Mouse (Mus musculus) small intestine, adult 2 months (tissue): ENCODE measurements around the gene Rdh12. TPM values are rescaled to one million over a fixed set of nuclear protein-coding genes. Genes with fewer than 3 reads are reported as not detected.
"Not testable (repeated sequence)": the region's sequence is repeated elsewhere in the genome, so short reads cannot be mapped to it uniquely, and the experiment has no call there.

Experiments used
- H3K27ac ChIP-seq: fragments of 200-500 bp; 2 replicates; pipeline ENCODE4 v1.5.1; 2012; ENCODE audit warnings: low read depth, low read length, control low read depth, inconsistent platforms; ENCODE audit not compliant: insufficient read depth
- H3K27me3 ChIP-seq: fragments of 200-500 bp; 2 replicates; pipeline ENCODE4 v1.6.1; 2012; ENCODE audit warnings: mild to moderate bottlenecking, moderate library complexity, low read length, inconsistent platforms; ENCODE audit not compliant: control insufficient read depth, insufficient read depth
- H3K36me3 ChIP-seq: fragments of 200-500 bp; 2 replicates; pipeline ENCODE4 v1.6.1; 2012; ENCODE audit warnings: mild to moderate bottlenecking, low read length, control low read depth, inconsistent platforms; ENCODE audit not compliant: control insufficient read depth, insufficient read depth
- H3K4me1 ChIP-seq: fragments of 200-500 bp; 2 replicates; pipeline ENCODE4 v1.6.1; 2012; ENCODE audit warnings: low read length, inconsistent platforms, mixed read lengths; ENCODE audit not compliant: control insufficient read depth, insufficient read depth, insufficient read length
- H3K4me3 ChIP-seq: fragments of 200-500 bp; 2 replicates; pipeline ENCODE4 v1.5.1; 2012; ENCODE audit warnings: low read depth, mild to moderate bottlenecking, control low read depth, inconsistent platforms, low read length, moderate library complexity
- CTCF ChIP-seq: fragments of 200-500 bp; IDR thresholded peaks from 2 replicates; pipeline ENCODE4 v1.5.1; 2012; ENCODE audit warnings: low read depth, mild to moderate bottlenecking, control low read depth, inconsistent platforms, low read length, moderate library complexity, mixed read lengths; ENCODE audit not compliant: insufficient replicate concordance, insufficient read length; ENCODE audit errors: extremely low read depth
- POLR2A ChIP-seq: fragments of 200-500 bp; IDR thresholded peaks from 2 replicates; pipeline ENCODE4 v1.6.1; 2012; ENCODE audit warnings: low read depth, mild to moderate bottlenecking, control low read depth, inconsistent platforms, low read length, moderate library complexity
- WGBS: fragments of 180-500 bp; shearing (Covaris S2); methylation state at CpG from one replicate; pipeline ENCODE4 v1.1.7; 2018; 5-methylcytosine and 5-hydroxymethylcytosine counted together
- polyA plus RNA-seq: library from polyadenylated mRNA; depleted of rRNA; stranded (reverse); fragments of >200 nt; gene quantifications from 2 replicates; pipeline ENCODE4 v1.2.3, GENCODE M21; 2012

Gene Rdh12
- polyA plus RNA-seq, 1 experiment = 0.47 TPM

GRCm38 (mm10) chr12:79173721-79174120 is 35.0 kb upstream of the Rdh12 start:
- H3K27me3 ChIP-seq = no peaks in the 10 kb centered on the region
- WGBS = 30% methylated on average over 5 of the region's 5 CpGs
- peaks cover 2% of the 10 kb centered on the region for H3K4me1 ChIP-seq
- H3K27ac ChIP-seq = 0 out of 2 replicates have a peak overlapping the region, but pooled peaks have one; percentile 58
- TF ChIP-seq CTCF = no peak
- TF ChIP-seq POLR2A = no peak
- no peak overlapping the region for H3K4me3 ChIP-seq
- H3K36me3 ChIP-seq = peaks cover 7% of the 10 kb centered on the region

- WGBS = 91% methylated on average over 5 of the region's 5 CpGs
- H3K27me3 ChIP-seq = no peaks in the 10 kb centered on the region
These were observed 32.7 kb upstream of the Rdh12 start for GRCm38 (mm10) chr12:79175998-79176397.

GRCm38 (mm10) chr12:79185160-79185559 is 23.6 kb upstream of the Rdh12 start:
- not testable (repeated sequence) for H3K4me1 ChIP-seq, H3K27me3 ChIP-seq, H3K27ac ChIP-seq, H3K4me3 ChIP-seq
- 63% methylated on average over 5 of the region's 6 CpGs for WGBS
- peaks cover 49% of the 10 kb centered on the region for H3K36me3 ChIP-seq

More at GRCm38 (mm10) chr12:79175998-79176397, 32.7 kb upstream of the Rdh12 start:
- TF ChIP-seq POLR2A (no peak), CTCF (no peak)
- Histone ChIP-seq H3K4me3 (no peak overlapping the region), H3K36me3 (peaks cover 8% of the 10 kb centered on the region), H3K27ac (no peak overlapping the region), H3K4me1 (peaks cover 2% of the 10 kb centered on the region)

- Histone ChIP-seq H3K27me3 (no peaks in the 10 kb centered on the region), H3K4me1 (peaks cover 6% of the 10 kb centered on the region; the same call in 1 of the 2 replicates), H3K4me3 (peak overlapping the region; percentile 65), H3K36me3 (peaks cover 15% of the 10 kb centered on the region), H3K27ac (peak overlapping the region; percentile 8; the same call in 1 of the 2 replicates)
- TF ChIP-seq CTCF = no peak
- no peak for TF ChIP-seq POLR2A
- WGBS = under 1% methylated on average over 18 of the region's 18 CpGs
These were observed 17.6 kb upstream of the Rdh12 start for GRCm38 (mm10) chr12:79190931-79191673.

- peak overlapping the region; percentile 65 for H3K4me3 ChIP-seq
- 2% methylated on average over 14 of the region's 14 CpGs for WGBS
- peak; percentile 69; the same call in 1 of the 2 replicates for TF ChIP-seq CTCF
- 0 out of 2 replicates have a peak, but pooled peaks have one; percentile 20 for TF ChIP-seq POLR2A
- H3K27ac ChIP-seq = peak overlapping the region; percentile 60
- peaks cover 10% of the 10 kb centered on the region for H3K36me3 ChIP-seq
- peaks cover 6% of the 10 kb centered on the region; the same call in 1 of the 2 replicates for H3K4me1 ChIP-seq
- no peaks in the 10 kb centered on the region for H3K27me3 ChIP-seq
These were observed 17.0 kb upstream of the Rdh12 start for GRCm38 (mm10) chr12:79191701-79192100.

GRCm38 (mm10) chr12:79192193-79192592 is 16.5 kb upstream of the Rdh12 start, which contains the start of gene Rdh11:
Gene Rdh11, minus strand, starts transcription at chr12:79192293.
- Histone ChIP-seq H3K4me3 (peak within 1 kb of the TSS; percentile 65), H3K4me1 (peaks cover 6% of the 10 kb centered on the region; the same call in 1 of the 2 replicates), H3K27ac (peak within 1 kb of the TSS; percentile 60), H3K27me3 (no peaks in the 10 kb centered on the region), H3K36me3 (peaks cover 9% of the 10 kb centered on the region)
- WGBS = 24% methylated on average over 6 of the region's 6 CpGs
- TF ChIP-seq POLR2A = no peak
- TF ChIP-seq CTCF = no peak

GRCm38 (mm10) chr12:79193441-79193840 is 15.3 kb upstream of the Rdh12 start:
- peaks cover 6% of the 10 kb centered on the region; the same call in 1 of the 2 replicates for H3K4me1 ChIP-seq
- no peaks in the 10 kb centered on the region for H3K27me3 ChIP-seq
- TF ChIP-seq CTCF = peak; percentile 48; the same call in 1 of the 2 replicates
- no peak for TF ChIP-seq POLR2A
- WGBS = 3% methylated on average over 3 of the region's 3 CpGs
- no peak overlapping the region for H3K27ac ChIP-seq
- peaks cover under 1% of the 10 kb centered on the region; the same call in 1 of the 2 replicates for H3K36me3 ChIP-seq
- no peak overlapping the region for H3K4me3 ChIP-seq

- Histone ChIP-seq H3K27ac (no peak overlapping the region), H3K4me1 (no peaks in the 10 kb centered on the region), H3K4me3 (no peak overlapping the region), H3K36me3 (no peaks in the 10 kb centered on the region), H3K27me3 (no peaks in the 10 kb centered on the region)
- no peak for TF ChIP-seq POLR2A
- TF ChIP-seq CTCF = no peak
- 49% methylated on average over 5 of the region's 5 CpGs for WGBS
These were observed 11.6 kb upstream of the Rdh12 start for GRCm38 (mm10) chr12:79197105-79197504.
